Mouse (Mus musculus) B cell, adult 67 days (primary cell): ENCODE measurements around the gene Ptprz1. TPM values are rescaled to one million over a fixed set of nuclear protein-coding genes. Genes with fewer than 3 reads are reported as not detected.

ENCODE experiments used
- total RNA-seq, 2 experiments: library from RNA; stranded (reverse); gene quantifications; 4 replicates each; pipeline ENCODE4 v1.2.4; 2023

Ptprz1 gene
- not detected for total RNA-seq

DNA sequence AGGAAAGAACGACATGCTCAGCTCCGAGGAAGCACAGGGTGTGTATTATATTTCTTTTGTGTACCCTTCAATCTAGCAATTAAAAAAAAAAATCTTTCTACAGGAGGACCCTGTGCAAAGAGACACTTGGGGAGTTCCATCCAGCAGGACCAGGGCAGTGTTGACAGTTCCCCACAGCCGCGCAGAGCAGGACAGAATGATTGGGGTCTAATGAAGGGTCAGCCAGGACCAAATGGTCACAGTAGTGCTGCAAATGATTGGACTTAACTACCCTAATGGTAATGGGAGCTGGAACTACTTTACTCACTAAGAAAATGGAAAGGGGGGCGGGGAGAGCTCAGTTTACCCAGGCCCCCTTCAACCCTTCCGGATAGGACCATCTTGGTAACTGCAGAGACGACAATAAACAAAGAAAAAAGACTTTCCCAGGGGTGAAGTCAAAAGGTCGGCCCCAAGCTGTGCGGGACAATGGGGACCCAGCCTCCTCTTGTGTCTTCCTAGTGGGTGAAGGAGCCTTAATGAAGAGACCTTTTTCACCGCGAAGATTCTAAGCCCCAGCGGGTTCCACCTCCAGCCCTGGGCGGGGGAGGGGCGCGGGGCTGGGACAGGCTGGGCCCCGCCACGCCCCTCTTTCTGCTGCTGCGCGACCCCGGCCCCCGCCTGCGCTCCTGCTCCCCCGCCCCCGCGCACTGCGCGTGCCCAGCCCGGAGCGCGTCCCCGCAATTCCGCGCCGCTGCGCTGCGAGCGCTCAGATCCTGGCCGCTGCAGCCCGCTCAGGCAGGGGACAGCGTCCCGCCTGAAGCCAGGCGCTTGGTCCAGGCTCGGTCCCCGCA is at the start of gene Ptprz1:
Ptprz1 (plus strand) TSS at position 722 of the 833 bp plus-strand sequence.

